Mouse (Mus musculus) liver, adult 2 months (tissue): ENCODE results near the gene Rpp25.

ENCODE experiments used
- CTCF ChIP-seq: fragments of 200-500 bp; IDR thresholded peaks from 2 replicates; pipeline ENCODE4 v1.5.1; 2011; ENCODE audit warnings: low read depth, low read length, control low read depth
- POLR2A ChIP-seq: fragments of 200-500 bp; IDR thresholded peaks from 2 replicates; pipeline ENCODE4 v1.6.1; 2011; ENCODE audit warnings: low read length, control low read depth; ENCODE audit not compliant: insufficient read depth; ENCODE audit errors: extremely low read depth

GRCm38 (mm10) chr9:57520375-57521055 lies 16.7 kb downstream of the Rpp25 start:
- no peak for TF ChIP-seq CTCF
- no peak for TF ChIP-seq POLR2A
